Mouse (Mus musculus): ENCODE results near the gene Ube4a. TPM values are rescaled to one million over a fixed set of nuclear protein-coding genes. Genes with fewer than 3 reads are reported as not detected.

Gene Ube4a
- 32.0 and 32.6 TPM in 2 replicates for polyA plus RNA-seq (2014; fragmentation: Nextera tagmentation; extraction: Ambion mirVana)

DNA sequence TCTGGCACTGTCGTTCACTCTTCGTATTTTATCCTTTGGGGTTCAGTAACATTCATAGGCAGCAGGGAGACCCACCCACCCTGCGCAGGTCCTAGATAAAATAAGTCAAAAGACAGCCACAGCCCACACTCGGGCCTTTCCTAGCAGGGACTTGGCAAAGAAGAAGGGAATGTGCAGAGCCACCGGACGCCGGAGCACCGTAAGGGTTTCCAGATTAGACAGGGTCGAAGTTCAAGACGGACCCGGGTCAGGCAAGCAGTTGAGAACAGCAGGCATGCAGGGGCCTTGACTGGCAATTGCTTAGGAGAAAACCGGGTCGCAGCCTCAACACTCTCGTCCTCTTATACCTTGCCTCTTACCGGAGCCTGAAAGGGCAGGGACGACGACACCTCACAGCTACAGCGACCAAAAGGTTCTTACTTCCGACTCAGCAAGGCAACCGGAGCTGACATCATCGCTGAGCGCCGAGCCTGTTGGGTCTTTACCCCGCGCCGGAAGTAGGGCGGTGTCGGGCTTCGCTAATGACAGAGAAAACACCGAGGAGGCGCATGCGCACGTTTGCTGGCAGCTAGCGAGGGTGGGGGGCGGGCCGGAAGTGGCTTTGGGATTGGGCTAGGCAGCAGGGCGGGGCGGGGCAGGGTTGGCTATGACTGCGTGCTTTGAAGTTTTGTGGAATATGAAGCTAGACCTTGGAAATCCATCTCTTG, at the start of gene Ube4a:
Gene Ube4a (minus strand): TSS at position 475 of the 707 bp plus-strand sequence.
- H3K27ac ChIP-seq (ENCODE audit: low read depth, low read length), result no peak within 1 kb of the TSS
- H3K9ac ChIP-seq (ENCODE audit: low read length), result peak within 1 kb of the TSS; percentile 69
- under 1% methylated on average over 39 of the region's 39 CpGs for WGBS
- ATAC-seq (replicated peaks; ENCODE audit: low FRiP score) (peak; percentile 95), DNase-seq (ENCODE audit: low spot score) (peak; percentile 100)
- peak within 1 kb of the TSS; percentile 87 for H3K4me2 ChIP-seq (ENCODE audit: low read depth, low read length, severe bottlenecking)
- no peaks in the 10 kb centered on the region for H3K36me3 ChIP-seq (ENCODE audit: control insufficient read depth, insufficient read depth, low read length)
- no peaks in the 10 kb centered on the region for H3K9me3 ChIP-seq (ENCODE audit: control insufficient read depth, low read length)
- H3K4me3 ChIP-seq (ENCODE audit: low read depth, low read length), result peak within 1 kb of the TSS; percentile 86
- peaks cover 8% of the 10 kb centered on the region; the same call in 1 of the 2 replicates for H3K4me1 ChIP-seq (replicated peaks; ENCODE audit: control insufficient read depth, insufficient read depth, low read length)
- no peaks in the 10 kb centered on the region for H3K27me3 ChIP-seq (ENCODE audit: control insufficient read depth, insufficient read depth, low read length)

DNA sequence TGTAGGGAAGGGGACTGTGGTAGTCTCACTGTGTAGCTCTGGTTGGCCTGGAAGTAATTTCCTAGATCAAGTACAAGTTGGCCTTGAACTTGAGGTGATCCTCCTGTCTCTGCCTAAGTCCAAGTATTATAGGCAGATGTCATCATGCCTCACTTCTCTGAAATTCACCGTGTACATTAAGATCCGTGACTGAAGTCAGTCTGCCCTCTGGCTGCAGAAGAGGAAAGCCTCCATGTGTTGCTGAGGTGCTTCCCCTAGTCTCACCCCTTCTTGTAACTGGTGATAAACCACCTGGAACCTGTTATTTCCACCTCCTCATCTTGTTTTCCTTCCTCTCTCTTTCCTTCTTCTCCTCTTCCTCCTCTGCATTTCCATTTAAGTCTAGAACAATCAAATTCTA, 49.5 kb upstream of the Ube4a start:
- H3K27ac ChIP-seq (ENCODE audit: low read depth, low read length), result no peak overlapping the region
- H3K4me2 ChIP-seq (ENCODE audit: low read depth, low read length, severe bottlenecking), result no peak overlapping the region
- no peaks in the 10 kb centered on the region for H3K36me3 ChIP-seq (ENCODE audit: control insufficient read depth, insufficient read depth, low read length)
- no peaks in the 10 kb centered on the region for H3K4me1 ChIP-seq (replicated peaks; ENCODE audit: control insufficient read depth, insufficient read depth, low read length)
- DNase-seq (ENCODE audit: low spot score) (no peak), ATAC-seq (replicated peaks; ENCODE audit: low FRiP score) (no peak)
- no peaks in the 10 kb centered on the region for H3K27me3 ChIP-seq (ENCODE audit: control insufficient read depth, insufficient read depth, low read length)
- H3K9ac ChIP-seq (ENCODE audit: low read length), result no peak overlapping the region
- no peak overlapping the region for H3K4me3 ChIP-seq (ENCODE audit: low read depth, low read length)
- WGBS, result 44% methylated on average over 2 of the region's 2 CpGs
- no peaks in the 10 kb centered on the region for H3K9me3 ChIP-seq (ENCODE audit: control insufficient read depth, low read length)

- ATAC-seq (replicated peaks; ENCODE audit: low FRiP score) (no peak), DNase-seq (ENCODE audit: low spot score) (no peak)
- 56% methylated on average over 6 of the region's 6 CpGs for WGBS
- Histone ChIP-seq H3K27me3 (ENCODE audit: control insufficient read depth, insufficient read depth, low read length) (no peaks in the 10 kb centered on the region), H3K9ac (ENCODE audit: low read length) (no peak overlapping the region), H3K36me3 (ENCODE audit: control insufficient read depth, insufficient read depth, low read length) (no peaks in the 10 kb centered on the region), H3K9me3 (ENCODE audit: control insufficient read depth, low read length) (no peaks in the 10 kb centered on the region), H3K27ac (ENCODE audit: low read depth, low read length) (no peak overlapping the region), H3K4me2 (ENCODE audit: low read depth, low read length, severe bottlenecking) (no peak overlapping the region), H3K4me3 (ENCODE audit: low read depth, low read length) (no peak overlapping the region), H3K4me1 (replicated peaks; ENCODE audit: control insufficient read depth, insufficient read depth, low read length) (no peaks in the 10 kb centered on the region)
Observed at GRCm38 (mm10) chr9:45011291-45011690, 45.9 kb upstream of the Ube4a start.

DNA sequence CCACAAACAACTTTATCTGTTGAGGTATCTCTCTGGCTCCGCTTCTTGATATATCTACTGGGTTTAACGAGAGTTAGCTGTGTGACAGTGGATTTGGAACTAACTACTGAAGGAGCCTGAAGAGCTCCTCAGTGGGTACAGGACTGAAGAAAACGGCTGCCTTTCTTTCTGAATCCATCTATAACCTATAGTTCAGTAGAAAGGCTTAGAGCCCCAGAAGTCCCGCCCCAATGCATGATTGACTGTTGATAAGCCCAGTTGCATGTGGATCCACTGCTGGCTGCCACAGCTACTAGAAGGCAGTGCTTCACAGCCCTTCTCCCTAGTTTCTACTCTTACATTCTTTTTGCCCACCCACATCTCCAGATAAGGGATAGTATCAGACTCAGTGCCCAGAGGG, 45.1 kb upstream of the Ube4a start:
- Histone ChIP-seq H3K4me3 (ENCODE audit: low read depth, low read length) (no peak overlapping the region), H3K4me2 (ENCODE audit: low read depth, low read length, severe bottlenecking) (no peak overlapping the region), H3K27ac (ENCODE audit: low read depth, low read length) (no peak overlapping the region), H3K9me3 (ENCODE audit: control insufficient read depth, low read length) (no peaks in the 10 kb centered on the region), H3K27me3 (ENCODE audit: control insufficient read depth, insufficient read depth, low read length) (no peaks in the 10 kb centered on the region), H3K36me3 (ENCODE audit: control insufficient read depth, insufficient read depth, low read length) (no peaks in the 10 kb centered on the region), H3K4me1 (replicated peaks; ENCODE audit: control insufficient read depth, insufficient read depth, low read length) (no peaks in the 10 kb centered on the region), H3K9ac (ENCODE audit: low read length) (no peak overlapping the region)
- ATAC-seq (replicated peaks; ENCODE audit: low FRiP score) (no peak), DNase-seq (ENCODE audit: low spot score) (no peak)
- 80% methylated on average over 4 of the region's 4 CpGs for WGBS

DNA sequence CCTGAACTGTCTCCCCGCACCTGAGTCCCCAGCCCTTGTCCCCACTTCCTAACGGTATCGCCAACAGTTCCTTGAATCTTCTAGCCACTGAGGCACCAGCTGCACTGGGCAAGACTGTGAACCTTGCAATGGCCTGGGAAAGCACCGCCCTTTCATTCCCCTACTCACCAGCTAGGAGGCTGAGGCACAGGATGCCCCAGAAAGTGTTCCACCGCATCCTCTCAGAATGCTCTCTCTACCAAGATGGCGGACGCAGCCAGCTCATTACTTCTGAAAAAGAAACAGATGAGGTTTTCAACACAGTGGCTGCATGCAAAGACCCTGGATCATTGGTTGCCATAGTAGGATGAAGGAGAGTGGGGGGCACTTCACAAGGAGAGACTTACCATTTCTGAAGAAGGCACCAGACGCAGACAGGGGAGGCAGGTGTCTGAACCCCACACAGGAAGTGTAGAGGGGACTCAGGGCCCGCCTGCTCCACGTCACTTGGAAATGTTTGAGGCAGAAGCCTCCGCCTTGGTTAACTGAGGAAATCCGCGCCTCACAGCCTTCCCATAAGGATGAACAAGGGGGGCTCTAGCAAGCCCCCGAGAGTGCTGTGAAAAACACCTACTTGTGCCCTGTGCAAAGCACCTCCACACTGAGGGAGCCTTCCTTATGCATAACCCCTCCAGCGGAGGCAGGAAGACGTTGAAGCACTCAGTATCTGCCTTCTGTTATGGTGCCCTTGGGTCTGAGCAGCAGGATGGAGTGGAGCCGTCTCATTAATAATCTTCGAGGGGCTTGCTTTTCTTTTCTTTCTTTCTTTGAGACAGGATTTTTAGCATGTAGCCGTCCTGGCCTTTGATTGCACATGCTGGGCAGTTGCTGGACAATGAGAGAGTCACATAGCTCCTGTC, 44.0 kb upstream of the Ube4a start, which contains the start of gene Cd3e:
Gene Cd3e (minus strand): TSS at position 448 of the 899 bp plus-strand sequence.
- no peaks in the 10 kb centered on the region for H3K9me3 ChIP-seq (ENCODE audit: control insufficient read depth, low read length)
- DNase-seq (ENCODE audit: low spot score) (peak; percentile 33), ATAC-seq (replicated peaks; ENCODE audit: low FRiP score) (no peak)
- 89% methylated on average over 19 of the region's 19 CpGs for WGBS
- H3K4me3 ChIP-seq (ENCODE audit: low read depth, low read length), result no peak within 1 kb of the TSS
- H3K27ac ChIP-seq (ENCODE audit: low read depth, low read length), result no peak within 1 kb of the TSS
- no peaks in the 10 kb centered on the region for H3K36me3 ChIP-seq (ENCODE audit: control insufficient read depth, insufficient read depth, low read length)
- H3K4me1 ChIP-seq (replicated peaks; ENCODE audit: control insufficient read depth, insufficient read depth, low read length), result no peaks in the 10 kb centered on the region
- H3K4me2 ChIP-seq (ENCODE audit: low read depth, low read length, severe bottlenecking), result no peak within 1 kb of the TSS
- H3K9ac ChIP-seq (ENCODE audit: low read length), result no peak within 1 kb of the TSS
- no peaks in the 10 kb centered on the region for H3K27me3 ChIP-seq (ENCODE audit: control insufficient read depth, insufficient read depth, low read length)

GRCm38 (mm10) chr9:45008342-45008741, 42.9 kb upstream of the Ube4a start:
- H3K4me1 ChIP-seq (replicated peaks; ENCODE audit: control insufficient read depth, insufficient read depth, low read length), result no peaks in the 10 kb centered on the region
- DNase-seq (ENCODE audit: low spot score) (peak; percentile 24), ATAC-seq (replicated peaks; ENCODE audit: low FRiP score) (no peak)
- no peak overlapping the region for H3K4me3 ChIP-seq (ENCODE audit: low read depth, low read length)
- H3K9ac ChIP-seq (ENCODE audit: low read length), result no peak overlapping the region
- no peak overlapping the region for H3K4me2 ChIP-seq (ENCODE audit: low read depth, low read length, severe bottlenecking)
- H3K27ac ChIP-seq (ENCODE audit: low read depth, low read length), result no peak overlapping the region
- H3K9me3 ChIP-seq (ENCODE audit: control insufficient read depth, low read length), result no peaks in the 10 kb centered on the region
- no peaks in the 10 kb centered on the region for H3K36me3 ChIP-seq (ENCODE audit: control insufficient read depth, insufficient read depth, low read length)
- 85% methylated on average over 4 of the region's 4 CpGs for WGBS
- no peaks in the 10 kb centered on the region for H3K27me3 ChIP-seq (ENCODE audit: control insufficient read depth, insufficient read depth, low read length)

GRCm38 (mm10) chr9:45007404-45007803, 42.0 kb upstream of the Ube4a start:
- DNase-seq (ENCODE audit: low spot score) (peak; percentile 37), ATAC-seq (replicated peaks; ENCODE audit: low FRiP score) (no peak)
- H3K4me1 ChIP-seq (replicated peaks; ENCODE audit: control insufficient read depth, insufficient read depth, low read length), result no peaks in the 10 kb centered on the region
- no peaks in the 10 kb centered on the region for H3K27me3 ChIP-seq (ENCODE audit: control insufficient read depth, insufficient read depth, low read length)
- H3K4me3 ChIP-seq (ENCODE audit: low read depth, low read length), result no peak overlapping the region
- no peak overlapping the region for H3K27ac ChIP-seq (ENCODE audit: low read depth, low read length)
- no peak overlapping the region for H3K4me2 ChIP-seq (ENCODE audit: low read depth, low read length, severe bottlenecking)
- no peaks in the 10 kb centered on the region for H3K9me3 ChIP-seq (ENCODE audit: control insufficient read depth, low read length)
- WGBS, result 80% methylated on average over 12 of the region's 12 CpGs
- H3K36me3 ChIP-seq (ENCODE audit: control insufficient read depth, insufficient read depth, low read length), result no peaks in the 10 kb centered on the region
- no peak overlapping the region for H3K9ac ChIP-seq (ENCODE audit: low read length)

GRCm38 (mm10) chr9:45000249-45000648, 34.8 kb upstream of the Ube4a start:
- no peak overlapping the region for H3K27ac ChIP-seq (ENCODE audit: low read depth, low read length)
- DNase-seq (ENCODE audit: low spot score), result no peak
- 69% methylated on average over 3 of the region's 3 CpGs for WGBS
- no peaks in the 10 kb centered on the region for H3K9me3 ChIP-seq (ENCODE audit: control insufficient read depth, low read length)
- H3K4me3 ChIP-seq (ENCODE audit: low read depth, low read length), result no peak overlapping the region
- no peaks in the 10 kb centered on the region for H3K4me1 ChIP-seq (replicated peaks; ENCODE audit: control insufficient read depth, insufficient read depth, low read length)
- no peak for ATAC-seq (replicated peaks; ENCODE audit: low FRiP score)
- no peak overlapping the region for H3K9ac ChIP-seq (ENCODE audit: low read length)
- H3K4me2 ChIP-seq (ENCODE audit: low read depth, low read length, severe bottlenecking), result no peak overlapping the region
- H3K27me3 ChIP-seq (ENCODE audit: control insufficient read depth, insufficient read depth, low read length), result no peaks in the 10 kb centered on the region
- no peaks in the 10 kb centered on the region for H3K36me3 ChIP-seq (ENCODE audit: control insufficient read depth, insufficient read depth, low read length)
